In the genomic region with DNA sequence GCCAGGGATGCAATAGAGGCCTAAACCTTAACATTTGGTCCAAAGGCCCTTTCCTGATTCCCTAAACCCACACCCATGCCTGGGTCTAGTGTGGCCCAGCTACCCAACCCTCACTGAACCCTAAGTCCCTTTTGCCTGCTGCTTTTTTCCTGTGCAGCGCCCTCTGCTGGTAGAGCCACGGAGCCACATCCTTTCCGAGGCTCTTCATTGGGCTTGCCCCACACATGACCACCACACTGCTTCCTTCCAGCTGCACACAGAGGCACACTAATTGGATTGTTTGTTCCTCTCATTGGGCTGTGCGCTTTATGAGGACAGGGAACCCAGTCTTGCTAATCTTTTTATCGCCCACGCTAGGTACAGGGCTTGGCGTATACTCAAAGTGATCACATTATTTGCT, we compare ENCODE assay signal across 10 mouse cellular contexts.
DNase-seq lines count a peak whose midpoint lies in the region; ATAC-seq lines count a peak whose summit lies in the region.
"Had no signal": no experiment of that assay in that cellular context is flagged by ENCODE, and none has a peak within 500 bp of the region (broad histone marks: within the 10 kb centered on the region; RNA-seq: fewer than 3 reads in every experiment).

No protein-coding gene starts in this region.

- no peak overlapping the region for H3K4me3 ChIP-seq in heart, embryonic 12.5 days
- H3K4me3 ChIP-seq in forebrain, embryonic 15.5 days: no peak overlapping the region
- no peak overlapping the region for H3K4me3 ChIP-seq in neural tube, embryonic 14.5 days (ENCODE audit: low read depth, low read length)
- H3K4me3 ChIP-seq in kidney, embryonic 16.5 days (ENCODE audit: low read length): no peak overlapping the region
- H3K4me3 ChIP-seq: embryonic facial prominence, embryonic 13.5 days; liver, embryonic 15.5 days had no signal

- no peaks in the 10 kb centered on the region for H3K27me3 ChIP-seq in heart, embryonic 12.5 days (replicated peaks)
- H3K27me3 ChIP-seq in forebrain, embryonic 15.5 days: no peaks in the 10 kb centered on the region
- no peaks in the 10 kb centered on the region for H3K27me3 ChIP-seq in neural tube, embryonic 14.5 days (ENCODE audit: control insufficient read depth, insufficient read depth, low read length)
- H3K27me3 ChIP-seq in kidney, embryonic 16.5 days (ENCODE audit: insufficient read depth, low read length): no peaks in the 10 kb centered on the region
- H3K27me3 ChIP-seq: embryonic facial prominence, embryonic 13.5 days; liver, embryonic 15.5 days had no signal

- peak; percentile 46 for DNase-seq in heart, postnatal 4 days
- DNase-seq in B cell, adult 2 months: peak; percentile 43 to 50
- peak; percentile 43 for DNase-seq in adrenal gland, adult 2 months
- no peak for DNase-seq in urinary bladder, postnatal 14 days (ENCODE audit: low spot score)

- H3K9me3 ChIP-seq in heart, embryonic 12.5 days (replicated peaks): no peaks in the 10 kb centered on the region
- no peaks in the 10 kb centered on the region for H3K9me3 ChIP-seq in forebrain, embryonic 15.5 days
- H3K9me3 ChIP-seq in neural tube, embryonic 14.5 days (ENCODE audit: control insufficient read depth, low read length): no peaks in the 10 kb centered on the region
- no peaks in the 10 kb centered on the region for H3K9me3 ChIP-seq in kidney, embryonic 16.5 days (ENCODE audit: low read length)
- H3K9me3 ChIP-seq: embryonic facial prominence, embryonic 13.5 days; liver, embryonic 15.5 days had no signal

- H3K4me2 ChIP-seq in heart, embryonic 12.5 days: no peak overlapping the region
- H3K4me2 ChIP-seq in forebrain, embryonic 15.5 days (replicated peaks): no peak overlapping the region
- no peak overlapping the region for H3K4me2 ChIP-seq in neural tube, embryonic 14.5 days (ENCODE audit: low read depth, low read length)
- H3K4me2 ChIP-seq in kidney, embryonic 16.5 days (replicated peaks; ENCODE audit: low read depth, low read length): no peak overlapping the region
- H3K4me2 ChIP-seq: embryonic facial prominence, embryonic 13.5 days; liver, embryonic 15.5 days had no signal

- H3K4me1 ChIP-seq in heart, embryonic 12.5 days (replicated peaks): no peaks in the 10 kb centered on the region
- peaks cover 4% of the 10 kb centered on the region; the same call in 1 of the 2 replicates for H3K4me1 ChIP-seq in forebrain, embryonic 15.5 days
- H3K4me1 ChIP-seq in neural tube, embryonic 14.5 days (ENCODE audit: control insufficient read depth, insufficient read depth, low read length): no peaks in the 10 kb centered on the region
- H3K4me1 ChIP-seq in kidney, embryonic 16.5 days (ENCODE audit: insufficient read depth, low read length): 0 out of 2 replicates have a peak, but pooled peaks cover under 1% of the 10 kb centered on the region
- H3K4me1 ChIP-seq: liver, embryonic 15.5 days had no signal

- no peak for ATAC-seq in heart, embryonic 12.5 days (ENCODE audit: insufficient number of reproducible peaks, low FRiP score)
- ATAC-seq in forebrain, embryonic 15.5 days (replicated peaks): peak; percentile 58; the same call in 1 of the 2 replicates
- ATAC-seq in neural tube, embryonic 14.5 days (ENCODE audit: low read depth): peak; percentile 28; the same call in 1 of the 2 replicates
- ATAC-seq in kidney, embryonic 16.5 days (ENCODE audit: low FRiP score, low TSS enrichment): no peak

- 53% methylated on average over 7 of the region's 7 CpGs for WGBS in heart, embryonic 12.5 days
- WGBS in forebrain, embryonic 15.5 days: 19% methylated on average over 7 of the region's 7 CpGs
- WGBS in neural tube, embryonic 14.5 days: 42% methylated on average over 7 of the region's 7 CpGs
- 60% methylated on average over 7 of the region's 7 CpGs for WGBS in kidney, embryonic 16.5 days

- no peaks in the 10 kb centered on the region for H3K36me3 ChIP-seq in heart, embryonic 12.5 days
- no peaks in the 10 kb centered on the region for H3K36me3 ChIP-seq in forebrain, embryonic 15.5 days
- no peaks in the 10 kb centered on the region for H3K36me3 ChIP-seq in neural tube, embryonic 14.5 days (ENCODE audit: control insufficient read depth, insufficient read depth, low read length)
- no peaks in the 10 kb centered on the region for H3K36me3 ChIP-seq in kidney, embryonic 16.5 days (ENCODE audit: insufficient read depth, low read length)
- H3K36me3 ChIP-seq: embryonic facial prominence, embryonic 13.5 days; liver, embryonic 15.5 days had no signal

- no peak overlapping the region for H3K9ac ChIP-seq in heart, embryonic 12.5 days
- no peak overlapping the region for H3K9ac ChIP-seq in forebrain, embryonic 15.5 days (replicated peaks)
- H3K9ac ChIP-seq in neural tube, embryonic 14.5 days (replicated peaks; ENCODE audit: low read depth, low read length): no peak overlapping the region
- no peak overlapping the region for H3K9ac ChIP-seq in kidney, embryonic 16.5 days (replicated peaks; ENCODE audit: low read length)
- H3K9ac ChIP-seq: embryonic facial prominence, embryonic 13.5 days; liver, embryonic 15.5 days had no signal

- H3K27ac ChIP-seq in heart, embryonic 12.5 days (ENCODE audit: poor library complexity, severe bottlenecking): no peak overlapping the region
- no peak overlapping the region for H3K27ac ChIP-seq in forebrain, embryonic 15.5 days (replicated peaks)
- no peak overlapping the region for H3K27ac ChIP-seq in neural tube, embryonic 14.5 days (ENCODE audit: low read depth, low read length)
- no peak overlapping the region for H3K27ac ChIP-seq in kidney, embryonic 16.5 days (ENCODE audit: low read length)
- H3K27ac ChIP-seq: embryonic facial prominence, embryonic 13.5 days; liver, embryonic 15.5 days had no signal

Comparison
In these comparisons a context has a peak if more than half of its experiments do, and no peak if none do; other contexts are left out.
1. ATAC-seq: peak in forebrain, embryonic 15.5 days (single experiment) and neural tube, embryonic 14.5 days (single experiment); none in heart, embryonic 12.5 days (single experiment) and kidney, embryonic 16.5 days (single experiment).